Mouse (Mus musculus): ENCODE results near the gene Aldh2.
"Not testable (repeated sequence)": the region's sequence is repeated elsewhere in the genome, so short reads cannot be mapped to it uniquely, and the experiment has no call there.

Aldh2 gene

GRCm38 (mm10) chr5:121593451-121594401, at the start of gene Aldh2:
TSS of gene Aldh2 (minus strand) at chr5:121593824.
- peak; percentile 83 to 84 for DNase-seq

- DNase-seq = no peak
Observed at GRCm38 (mm10) chr5:121639601-121640000, 46.0 kb upstream of the Aldh2 start.

GRCm38 (mm10) chr5:121637296-121637695, 43.7 kb upstream of the Aldh2 start:
- no peak for DNase-seq

- no peak for DNase-seq
Observed at GRCm38 (mm10) chr5:121634668-121635067, 41.0 kb upstream of the Aldh2 start.

GRCm38 (mm10) chr5:121632804-121633203, 39.2 kb upstream of the Aldh2 start:
- DNase-seq = no peak

- DNase-seq = peak; percentile 12 to 17
Observed at GRCm38 (mm10) chr5:121631106-121631647, 37.6 kb upstream of the Aldh2 start.

GRCm38 (mm10) chr5:121627871-121628270, 34.2 kb upstream of the Aldh2 start:
- peak; percentile 84 to 85 for DNase-seq

- no peak for DNase-seq
Observed at GRCm38 (mm10) chr5:121623241-121623640, 29.6 kb upstream of the Aldh2 start.

GRCm38 (mm10) chr5:121621102-121621501, 27.5 kb upstream of the Aldh2 start:
- no peak for DNase-seq

- DNase-seq = peak; percentile 78 to 81
Observed at GRCm38 (mm10) chr5:121618592-121619513, 25.2 kb upstream of the Aldh2 start, which contains the start of gene Acad12. TSS of gene Acad12 (minus strand) at chr5:121618938.

- DNase-seq = not testable (repeated sequence)
Observed at GRCm38 (mm10) chr5:121614921-121615320, 21.3 kb upstream of the Aldh2 start.

- DNase-seq = no peak
Observed at GRCm38 (mm10) chr5:121612036-121612435, 18.4 kb upstream of the Aldh2 start.

- DNase-seq = not testable (repeated sequence)
Observed at GRCm38 (mm10) chr5:121609556-121610135, 16.0 kb upstream of the Aldh2 start.

GRCm38 (mm10) chr5:121606151-121606550, 12.5 kb upstream of the Aldh2 start:
- DNase-seq = peak; percentile 90 to 91

GRCm38 (mm10) chr5:121603815-121604214, 10.2 kb upstream of the Aldh2 start:
- DNase-seq = not testable (repeated sequence)

- DNase-seq = peak; percentile 89
Observed at GRCm38 (mm10) chr5:121601547-121602299, 8.1 kb upstream of the Aldh2 start.

GRCm38 (mm10) chr5:121598871-121599610, 5.4 kb upstream of the Aldh2 start:
- no peak for DNase-seq

GRCm38 (mm10) chr5:121597991-121598537, 4.4 kb upstream of the Aldh2 start:
- no peak for DNase-seq

- DNase-seq = peak in 1 of 2 experiments; percentile 23
Observed at GRCm38 (mm10) chr5:121597332-121597731, 3.7 kb upstream of the Aldh2 start.

GRCm38 (mm10) chr5:121596226-121596625, 2.6 kb upstream of the Aldh2 start:
- no peak for DNase-seq

GRCm38 (mm10) chr5:121595758-121596157, 2.1 kb upstream of the Aldh2 start:
- no peak for DNase-seq

All from B cell, adult 2 months (primary cell).